Mouse (Mus musculus) lung, embryonic 16.5 days (tissue): ENCODE data around the gene Gpr61. TPM values are rescaled to one million over a fixed set of nuclear protein-coding genes. Genes with fewer than 3 reads are reported as not detected.

ENCODE experiments used
- ATAC-seq: fragments of 200-750 bp; cut with Nextera tagmentation; 2 replicates; pipeline ENCODE4 v1.8.0; 2017; ENCODE audit warnings: low read depth, mild to moderate bottlenecking, moderate library complexity
- H3K27ac ChIP-seq: fragments of 300-500 bp; sonication (generic); 2 replicates; pipeline ENCODE4 v1.5.1; 2014; ENCODE audit warnings: mild to moderate bottlenecking, control low read depth, low read length
- H3K27me3 ChIP-seq: fragments of 300-500 bp; sonication (generic); 2 replicates; pipeline ENCODE4 v1.6.1; 2014; ENCODE audit warnings: low read depth, low read length, mixed read lengths; ENCODE audit not compliant: control insufficient read depth, insufficient read depth
- H3K36me3 ChIP-seq: fragments of 300-500 bp; sonication (generic); 2 replicates; pipeline ENCODE4 v1.6.1; 2014; ENCODE audit warnings: low read length; ENCODE audit not compliant: control insufficient read depth, insufficient read depth
- H3K4me1 ChIP-seq: fragments of 300-500 bp; sonication (generic); replicated peaks from 2 replicates; pipeline ENCODE4 v1.6.1; 2014; ENCODE audit warnings: low read length, mixed read lengths; ENCODE audit not compliant: control insufficient read depth, insufficient read depth
- H3K4me2 ChIP-seq: fragments of 300-500 bp; sonication (generic); 2 replicates; pipeline ENCODE4 v1.6.1; 2014; ENCODE audit warnings: low read depth, low read length, control low read depth
- H3K4me3 ChIP-seq: fragments of 300-500 bp; sonication (generic); 2 replicates; pipeline ENCODE4 v1.5.1; 2014; ENCODE audit warnings: mild to moderate bottlenecking, low read length, control low read depth
- H3K9ac ChIP-seq: fragments of 300-500 bp; sonication (generic); 2 replicates; pipeline ENCODE4 v1.6.1; 2014; ENCODE audit warnings: low read length, control low read depth
- H3K9me3 ChIP-seq: fragments of 300-500 bp; sonication (generic); 2 replicates; pipeline ENCODE4 v1.6.1; 2016; ENCODE audit warnings: low read length; ENCODE audit not compliant: control insufficient read depth
- whole genome bisulfite sequencing: fragments of 180-500 bp; shearing (Covaris S2); extraction: QIAGEN DNeasy Blood & Tissue Kit; methylation state at CpG from one replicate; pipeline ENCODE4 v1.1.7; 2014; 5-methylcytosine and 5-hydroxymethylcytosine counted together
- polyA plus RNA-seq: library from polyadenylated mRNA; unstranded; fragments of >200 nt; fragmentation: Nextera tagmentation; extraction: Ambion mirVana; gene quantifications from 2 replicates; pipeline ENCODE4 v1.2.1, GENCODE M21; 2015

The Gpr61 gene
- polyA plus RNA-seq, 1 experiment from 2014 or later = 0.04 TPM

- 77% methylated on average over 5 of the region's 5 CpGs for WGBS
- Histone ChIP-seq H3K4me1 (peaks cover under 1% of the 10 kb centered on the region), H3K4me3 (no peak overlapping the region), H3K27ac (no peak overlapping the region), H3K9ac (no peak overlapping the region), H3K27me3 (no peaks in the 10 kb centered on the region), H3K9me3 (no peaks in the 10 kb centered on the region), H3K4me2 (no peak overlapping the region), H3K36me3 (peaks cover 10% of the 10 kb centered on the region)
- no peak for ATAC-seq
Observed at GRCm38 (mm10) chr3:108123242-108123641, 31.4 kb downstream of the Gpr61 start.

DNA sequence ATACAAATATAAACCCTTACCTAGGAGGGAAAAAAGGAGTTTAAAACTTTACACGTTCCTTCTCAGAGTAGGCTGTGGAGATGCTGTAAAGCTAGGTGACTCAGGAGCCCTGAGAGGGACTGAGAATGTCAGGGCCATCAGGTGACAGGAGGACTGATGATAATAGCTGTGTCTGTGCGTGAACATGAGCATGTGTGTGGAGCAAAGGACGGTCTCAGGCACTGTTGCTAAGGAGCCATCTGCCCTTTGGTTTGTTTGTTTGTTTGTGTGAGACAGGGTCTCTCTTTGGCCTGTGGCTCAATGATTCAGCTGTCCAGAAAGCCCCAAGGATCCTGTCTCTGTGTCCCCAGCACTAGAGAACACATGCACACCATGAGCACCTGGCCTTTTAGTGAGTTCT, 33.6 kb downstream of the Gpr61 start:
- Histone ChIP-seq H3K4me3 (no peak overlapping the region), H3K4me1 (no peaks in the 10 kb centered on the region), H3K27me3 (no peaks in the 10 kb centered on the region), H3K4me2 (no peak overlapping the region), H3K36me3 (peaks cover 15% of the 10 kb centered on the region), H3K9ac (no peak overlapping the region), H3K9me3 (no peaks in the 10 kb centered on the region), H3K27ac (no peak overlapping the region)
- no peak for ATAC-seq
- 72% methylated on average over 3 of the region's 3 CpGs for WGBS

DNA sequence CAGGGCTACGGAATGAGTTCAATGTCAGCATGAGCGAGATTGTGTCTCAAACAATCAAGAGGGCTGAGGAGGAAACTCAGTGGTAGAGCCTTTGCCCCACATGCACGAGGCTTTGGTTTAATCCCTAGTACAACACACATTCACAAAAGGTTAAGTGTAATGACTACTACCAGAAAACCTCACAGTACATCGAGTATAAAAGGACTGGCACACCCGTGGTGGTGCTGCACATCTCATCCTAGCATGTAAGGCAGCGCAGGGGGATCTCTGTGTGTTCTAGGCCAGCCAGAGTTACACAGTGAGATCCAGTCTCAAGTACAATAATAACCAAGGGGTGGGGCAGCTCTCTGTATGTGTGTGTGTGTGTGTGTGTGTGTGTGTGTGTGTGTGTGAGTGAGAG, 37.2 kb downstream of the Gpr61 start:
- no peaks in the 10 kb centered on the region for H3K9me3 ChIP-seq
- no peaks in the 10 kb centered on the region for H3K27me3 ChIP-seq
- no peaks in the 10 kb centered on the region for H3K4me1 ChIP-seq
- H3K4me2 ChIP-seq = no peak overlapping the region
- no peak for ATAC-seq
- no peak overlapping the region for H3K27ac ChIP-seq
- no peak overlapping the region for H3K4me3 ChIP-seq
- H3K36me3 ChIP-seq = peaks cover 18% of the 10 kb centered on the region
- no peak overlapping the region for H3K9ac ChIP-seq
- WGBS = 92% methylated on average over 6 of the region's 6 CpGs

DNA sequence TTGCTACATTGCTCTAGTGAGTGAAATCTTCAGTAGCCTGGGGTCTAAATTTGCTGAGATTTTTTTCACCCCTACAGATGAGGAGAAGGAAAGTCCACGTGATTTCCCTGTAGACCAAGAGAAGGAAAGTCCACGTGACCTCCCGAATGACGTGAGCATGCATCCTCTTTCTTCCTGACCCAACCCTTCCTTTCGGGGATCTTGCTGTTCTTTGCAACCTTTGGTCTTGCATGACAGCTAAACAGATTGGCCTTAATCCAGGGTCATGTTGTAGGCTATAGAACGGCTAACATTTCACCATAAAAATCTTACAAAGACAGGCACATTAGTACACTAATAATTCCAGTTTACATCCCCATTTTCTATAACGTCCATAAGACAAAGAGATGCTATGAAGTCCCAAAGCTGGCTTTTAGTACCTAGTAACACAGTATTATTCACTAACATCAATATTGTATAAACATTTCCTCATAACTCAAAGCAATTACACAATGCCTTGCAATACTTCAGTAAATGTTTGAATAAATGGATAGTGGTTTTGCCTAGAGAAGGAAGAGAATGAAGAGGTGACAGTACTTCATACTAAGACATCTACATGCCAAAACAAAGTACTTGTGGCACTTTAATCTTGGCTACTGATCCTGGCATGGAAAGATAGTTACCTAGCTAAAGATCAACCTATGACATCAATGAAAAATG, 40.9 kb downstream of the Gpr61 start:
- Histone ChIP-seq H3K4me1 (no peaks in the 10 kb centered on the region), H3K4me2 (no peak overlapping the region), H3K9me3 (no peaks in the 10 kb centered on the region), H3K27ac (no peak overlapping the region), H3K9ac (no peak overlapping the region), H3K27me3 (no peaks in the 10 kb centered on the region), H3K36me3 (peaks cover 29% of the 10 kb centered on the region), H3K4me3 (no peak overlapping the region)
- ATAC-seq = no peak
- 74% methylated on average over 7 of the region's 7 CpGs for WGBS

DNA sequence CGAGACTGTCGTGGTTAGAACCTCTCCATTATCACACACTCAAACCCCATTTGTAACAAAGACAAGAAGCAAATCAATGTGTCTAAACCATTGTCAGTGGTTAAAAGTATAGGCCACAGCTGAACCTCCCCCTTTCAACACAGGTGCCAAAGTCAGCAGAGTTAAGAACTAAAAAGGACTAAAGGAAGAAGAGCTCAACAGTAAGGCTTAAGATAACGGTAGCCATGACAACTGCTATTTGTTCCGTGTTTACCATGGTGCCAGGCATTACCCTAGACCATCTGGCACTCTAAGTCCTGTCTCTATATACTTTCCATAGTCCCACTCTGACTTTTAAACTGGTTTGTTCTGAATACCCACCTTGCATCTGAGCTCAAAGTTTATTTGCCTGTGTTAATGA, 42.0 kb downstream of the Gpr61 start:
- no peaks in the 10 kb centered on the region for H3K27me3 ChIP-seq

DNA sequence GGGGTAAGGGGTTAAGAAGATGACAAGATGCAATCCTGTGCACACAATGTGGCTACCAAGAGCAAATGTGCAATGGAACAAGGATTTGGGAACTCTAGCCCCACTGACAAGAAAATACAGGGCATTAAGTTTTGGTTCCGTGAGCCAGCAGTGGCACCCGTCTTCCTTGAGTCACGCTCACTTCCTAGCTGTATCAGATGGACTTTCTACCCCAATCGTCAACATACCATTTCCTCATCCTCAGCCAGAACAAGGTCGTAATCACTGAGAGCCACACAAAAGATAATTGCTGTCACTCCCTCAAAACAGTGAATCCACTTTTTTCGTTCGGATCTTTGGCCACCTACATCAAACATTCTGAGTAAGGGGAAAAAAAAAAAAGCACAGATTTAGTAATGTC, 42.4 kb downstream of the Gpr61 start:
- no peak overlapping the region for H3K27ac ChIP-seq
- no peaks in the 10 kb centered on the region for H3K9me3 ChIP-seq
- no peak overlapping the region for H3K4me3 ChIP-seq
- H3K4me2 ChIP-seq = no peak overlapping the region
- ATAC-seq = no peak
- 74% methylated on average over 7 of the region's 7 CpGs for WGBS
- peaks cover 36% of the 10 kb centered on the region for H3K36me3 ChIP-seq
- no peaks in the 10 kb centered on the region for H3K27me3 ChIP-seq
- no peaks in the 10 kb centered on the region for H3K4me1 ChIP-seq
- no peak overlapping the region for H3K9ac ChIP-seq

More for the DNA sequence above, 42.0 kb downstream of the Gpr61 start:
- no peak overlapping the region for H3K4me2 ChIP-seq
- peaks cover 37% of the 10 kb centered on the region for H3K36me3 ChIP-seq
- no peaks in the 10 kb centered on the region for H3K9me3 ChIP-seq
- H3K4me3 ChIP-seq = no peak overlapping the region
- WGBS = 79% methylated on average over 4 of the region's 4 CpGs
- no peaks in the 10 kb centered on the region for H3K4me1 ChIP-seq
- no peak overlapping the region for H3K9ac ChIP-seq
- no peak overlapping the region for H3K27ac ChIP-seq
- no peak for ATAC-seq

DNA sequence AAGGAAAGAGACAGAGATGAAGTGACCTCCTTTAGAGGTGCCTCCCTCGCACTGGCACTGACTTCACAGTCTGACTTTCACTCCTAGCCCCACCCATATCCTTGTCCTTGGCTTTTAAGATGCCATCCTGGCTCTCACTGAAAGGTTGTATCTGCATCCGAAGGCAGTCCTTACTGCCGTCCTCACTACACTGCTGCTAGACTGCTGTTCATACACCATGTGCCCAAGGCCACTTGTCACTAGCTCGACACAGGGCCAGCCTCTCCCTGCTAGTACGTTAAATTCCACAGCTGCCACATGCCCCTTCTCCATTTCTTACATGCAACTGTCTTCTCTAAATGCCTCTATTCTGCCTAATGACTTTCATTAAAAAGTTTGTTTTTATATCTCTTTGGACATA, 43.4 kb downstream of the Gpr61 start:
- ATAC-seq = no peak
- Histone ChIP-seq H3K4me2 (no peak overlapping the region), H3K9ac (no peak overlapping the region), H3K4me1 (no peaks in the 10 kb centered on the region), H3K27me3 (no peaks in the 10 kb centered on the region), H3K9me3 (no peaks in the 10 kb centered on the region), H3K36me3 (peaks cover 35% of the 10 kb centered on the region), H3K27ac (no peak overlapping the region), H3K4me3 (no peak overlapping the region)
- WGBS = 70% methylated on average over 5 of the region's 5 CpGs

- ATAC-seq = no peak
- no peaks in the 10 kb centered on the region for H3K4me1 ChIP-seq
- H3K27ac ChIP-seq = no peak overlapping the region
- no peak overlapping the region for H3K9ac ChIP-seq
- no peak overlapping the region for H3K4me2 ChIP-seq
- H3K36me3 ChIP-seq = peaks cover 23% of the 10 kb centered on the region
- H3K4me3 ChIP-seq = no peak overlapping the region
- 79% methylated on average over 3 of the region's 3 CpGs for WGBS
- no peaks in the 10 kb centered on the region for H3K9me3 ChIP-seq
- no peaks in the 10 kb centered on the region for H3K27me3 ChIP-seq
Observed at GRCm38 (mm10) chr3:108105281-108105680, 49.4 kb downstream of the Gpr61 start.

DNA sequence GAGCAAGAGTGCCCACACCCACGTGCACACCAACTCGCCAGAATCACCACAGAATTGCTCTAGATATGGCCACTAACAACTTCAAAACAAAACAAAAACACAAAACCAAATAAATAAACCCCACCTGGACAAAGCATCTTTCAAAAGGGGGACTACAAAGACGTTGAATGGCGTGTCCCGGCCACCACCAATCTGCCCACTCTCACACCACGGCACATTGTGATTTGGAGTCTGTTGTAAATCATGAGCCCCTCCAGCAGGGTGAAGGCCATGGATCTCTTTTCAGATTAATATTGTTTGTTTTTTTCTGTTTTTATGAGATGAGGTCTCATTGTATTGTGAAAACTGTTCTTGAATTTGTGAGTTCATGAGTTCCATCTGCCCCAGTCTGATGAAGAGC, 52.6 kb downstream of the Gpr61 start:
- H3K9ac ChIP-seq = no peak overlapping the region
- WGBS = 82% methylated on average over 6 of the region's 6 CpGs
- peaks cover 5% of the 10 kb centered on the region; the same call in 1 of the 2 replicates for H3K36me3 ChIP-seq
- H3K4me3 ChIP-seq = no peak overlapping the region
- no peak overlapping the region for H3K4me2 ChIP-seq
- no peaks in the 10 kb centered on the region for H3K9me3 ChIP-seq
- H3K4me1 ChIP-seq = no peaks in the 10 kb centered on the region
- H3K27me3 ChIP-seq = no peaks in the 10 kb centered on the region
- no peak overlapping the region for H3K27ac ChIP-seq
- ATAC-seq = no peak

- Histone ChIP-seq H3K36me3 (peaks cover 5% of the 10 kb centered on the region; the same call in 1 of the 2 replicates), H3K4me1 (no peaks in the 10 kb centered on the region), H3K27me3 (no peaks in the 10 kb centered on the region), H3K9ac (no peak overlapping the region), H3K27ac (no peak overlapping the region), H3K4me3 (no peak overlapping the region), H3K9me3 (no peaks in the 10 kb centered on the region), H3K4me2 (no peak overlapping the region)
- no peak for ATAC-seq
- 36% methylated on average over 3 of the region's 3 CpGs for WGBS
Observed at GRCm38 (mm10) chr3:108101594-108101993, 53.1 kb downstream of the Gpr61 start.
